Mouse (Mus musculus): ENCODE data around the gene Gm44965. TPM values are rescaled to one million over a fixed set of nuclear protein-coding genes. Genes with fewer than 3 reads are reported as not detected.

Gene Gm44965
- 0.65 TPM in 1 of 2 replicates, not detected in the other for polyA plus RNA-seq (2016; fragmentation: Nextera tagmentation; extraction: Ambion mirVana)

DNA sequence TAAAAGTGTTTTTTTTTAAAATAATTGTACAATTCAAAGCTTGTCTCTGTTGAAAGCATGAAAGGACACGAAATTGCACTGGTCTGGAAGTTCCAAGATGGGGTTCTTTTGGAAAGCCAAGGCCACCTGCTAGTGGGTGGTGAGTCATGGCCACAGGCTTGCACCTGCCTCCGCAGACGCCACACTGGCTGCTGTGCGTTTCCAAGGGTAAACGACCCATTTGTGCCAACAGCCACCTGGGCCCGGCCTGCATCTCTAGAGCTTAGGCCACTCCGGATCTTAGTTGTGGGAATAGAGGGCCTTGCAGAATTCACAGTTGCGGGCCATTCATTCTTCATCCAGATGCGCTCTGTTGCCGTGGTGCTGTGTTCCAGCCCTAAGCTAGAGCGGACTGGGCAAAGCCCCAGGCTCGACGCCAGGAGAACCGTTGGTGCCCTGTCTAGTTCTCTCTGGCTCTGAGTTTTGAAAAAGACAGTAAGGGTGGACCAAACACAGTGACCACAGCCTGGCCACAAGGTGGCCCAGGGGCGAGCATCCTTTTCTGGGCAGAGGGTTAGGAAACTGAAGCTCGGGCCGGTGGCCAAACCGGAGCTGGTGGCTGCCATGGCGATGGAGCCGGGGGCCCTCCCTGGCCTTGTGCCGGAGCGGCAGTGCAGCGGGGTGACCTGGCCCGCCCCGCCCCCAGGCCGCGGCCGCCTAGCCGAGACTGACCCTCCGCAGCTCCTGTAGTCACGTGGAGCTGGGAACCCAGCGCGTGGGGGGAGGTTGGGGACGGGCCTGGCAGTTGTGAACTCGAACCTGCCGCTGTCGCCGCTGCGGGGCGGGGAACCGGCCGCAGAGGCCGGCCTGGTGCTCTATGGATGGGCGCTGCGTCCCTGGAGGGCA, at the start of gene Gm44965, which contains the start of gene Repin1:
Gene Gm44965, plus strand, starts transcription at position 784 of the 885 bp plus-strand sequence.
Gene Repin1, plus strand, starts transcription at position 726 of the 885 bp plus-strand sequence.
- Histone ChIP-seq H3K9me3 (peaks cover 16% of the 10 kb centered on the region), H3K4me2 (replicated peaks) (peak within 1 kb of the TSS; percentile 82), H3K4me3 (peak within 1 kb of the TSS; percentile 85), H3K9ac (replicated peaks) (peak within 1 kb of the TSS; percentile 88), H3K4me1 (peaks cover 17% of the 10 kb centered on the region), H3K27me3 (no peaks in the 10 kb centered on the region), H3K36me3 (peaks cover 29% of the 10 kb centered on the region), H3K27ac (replicated peaks) (peak within 1 kb of the TSS; percentile 91)
- peak; percentile 93 for ATAC-seq (ENCODE audit: low FRiP score, low read depth)
- WGBS: 3% methylated on average over 44 of the region's 45 CpGs

- Histone ChIP-seq H3K4me3 (no peak overlapping the region), H3K9ac (replicated peaks) (no peak overlapping the region), H3K9me3 (no peaks in the 10 kb centered on the region), H3K4me1 (no peaks in the 10 kb centered on the region), H3K27me3 (no peaks in the 10 kb centered on the region; the same call in 1 of the 2 replicates), H3K4me2 (replicated peaks) (no peak overlapping the region), H3K27ac (replicated peaks) (no peak overlapping the region), H3K36me3 (peaks cover 22% of the 10 kb centered on the region)
- ATAC-seq (ENCODE audit: low FRiP score, low read depth): no peak
- 79% methylated on average over 5 of the region's 5 CpGs for WGBS
Measured at GRCm38 (mm10) chr6:48545251-48545650, 48.5 kb upstream of the Gm44965 start.

DNA sequence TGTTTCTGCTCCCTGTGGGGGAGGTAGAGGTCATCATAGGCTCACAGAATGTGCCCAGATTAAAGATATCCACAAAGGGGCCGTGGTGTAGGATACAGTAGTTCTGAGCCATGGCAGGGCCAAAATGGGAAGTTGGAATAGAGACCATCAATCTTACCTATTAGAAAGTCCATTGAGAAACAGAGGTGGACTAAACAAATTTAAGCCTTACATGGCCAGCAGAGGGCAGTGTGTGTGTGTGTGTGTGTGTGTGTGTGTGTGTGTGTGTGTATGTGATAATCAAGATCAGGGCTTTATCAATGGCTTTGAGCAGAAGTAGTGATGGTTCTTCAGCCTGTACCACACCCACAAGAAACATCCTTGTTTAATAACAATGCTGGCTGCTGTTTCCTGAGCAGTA, 47.5 kb upstream of the Gm44965 start:
- no peaks in the 10 kb centered on the region for H3K9me3 ChIP-seq
- H3K4me1 ChIP-seq: no peaks in the 10 kb centered on the region
- no peak for ATAC-seq (ENCODE audit: low FRiP score, low read depth)
- H3K9ac ChIP-seq (replicated peaks): no peak overlapping the region
- 61% methylated on average over 1 of the region's 1 CpGs for WGBS
- H3K27me3 ChIP-seq: no peaks in the 10 kb centered on the region; the same call in 1 of the 2 replicates
- peaks cover 12% of the 10 kb centered on the region for H3K36me3 ChIP-seq
- H3K4me3 ChIP-seq: no peak overlapping the region
- H3K27ac ChIP-seq (replicated peaks): no peak overlapping the region
- H3K4me2 ChIP-seq (replicated peaks): no peak overlapping the region

DNA sequence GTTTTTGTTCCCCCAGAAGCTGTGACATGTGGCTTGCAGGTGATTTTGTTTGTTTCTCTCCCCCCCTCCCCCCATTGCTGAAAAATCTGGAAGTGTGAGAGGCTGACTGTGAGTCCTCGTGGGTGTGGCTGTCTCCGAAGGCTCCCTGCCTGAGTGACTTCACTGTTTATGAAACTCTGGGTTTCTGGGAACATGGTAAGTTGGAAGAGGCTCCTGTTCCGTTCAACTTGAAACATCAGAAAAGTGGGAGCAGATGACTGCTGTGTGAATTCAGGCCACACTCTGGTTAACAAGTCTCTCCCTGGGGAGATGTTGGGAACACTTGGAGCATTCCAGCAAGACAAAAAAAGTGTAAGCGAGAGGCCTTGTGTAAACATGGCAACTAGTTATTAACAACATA, 46.9 kb upstream of the Gm44965 start:
- Histone ChIP-seq H3K36me3 (peaks cover 6% of the 10 kb centered on the region), H3K4me2 (replicated peaks) (no peak overlapping the region), H3K27ac (replicated peaks) (no peak overlapping the region), H3K4me3 (no peak overlapping the region), H3K27me3 (no peaks in the 10 kb centered on the region; the same call in 1 of the 2 replicates), H3K4me1 (no peaks in the 10 kb centered on the region), H3K9ac (replicated peaks) (no peak overlapping the region), H3K9me3 (no peaks in the 10 kb centered on the region)
- WGBS: 74% methylated on average over 4 of the region's 4 CpGs
- no peak for ATAC-seq (ENCODE audit: low FRiP score, low read depth)

GRCm38 (mm10) chr6:48548314-48548713, 45.4 kb upstream of the Gm44965 start:
- Histone ChIP-seq H3K9ac (replicated peaks) (no peak overlapping the region), H3K4me2 (replicated peaks) (no peak overlapping the region), H3K36me3 (no peaks in the 10 kb centered on the region), H3K27ac (replicated peaks) (no peak overlapping the region), H3K27me3 (no peaks in the 10 kb centered on the region; the same call in none of the 2 replicates), H3K4me3 (no peak overlapping the region), H3K4me1 (no peaks in the 10 kb centered on the region), H3K9me3 (no peaks in the 10 kb centered on the region)
- WGBS: 87% methylated on average over 6 of the region's 6 CpGs
- no peak for ATAC-seq (ENCODE audit: low FRiP score, low read depth)

GRCm38 (mm10) chr6:48552918-48553317, 40.8 kb upstream of the Gm44965 start:
- Histone ChIP-seq H3K36me3 (peaks cover 12% of the 10 kb centered on the region; the same call in 1 of the 2 replicates), H3K4me2 (replicated peaks) (no peak overlapping the region), H3K4me3 (no peak overlapping the region), H3K9me3 (no peaks in the 10 kb centered on the region), H3K27me3 (no peaks in the 10 kb centered on the region; the same call in none of the 2 replicates), H3K4me1 (peaks cover 18% of the 10 kb centered on the region), H3K9ac (replicated peaks) (no peak overlapping the region), H3K27ac (replicated peaks) (no peak overlapping the region)
- WGBS: 66% methylated on average over 4 of the region's 4 CpGs
- no peak for ATAC-seq (ENCODE audit: low FRiP score, low read depth)

DNA sequence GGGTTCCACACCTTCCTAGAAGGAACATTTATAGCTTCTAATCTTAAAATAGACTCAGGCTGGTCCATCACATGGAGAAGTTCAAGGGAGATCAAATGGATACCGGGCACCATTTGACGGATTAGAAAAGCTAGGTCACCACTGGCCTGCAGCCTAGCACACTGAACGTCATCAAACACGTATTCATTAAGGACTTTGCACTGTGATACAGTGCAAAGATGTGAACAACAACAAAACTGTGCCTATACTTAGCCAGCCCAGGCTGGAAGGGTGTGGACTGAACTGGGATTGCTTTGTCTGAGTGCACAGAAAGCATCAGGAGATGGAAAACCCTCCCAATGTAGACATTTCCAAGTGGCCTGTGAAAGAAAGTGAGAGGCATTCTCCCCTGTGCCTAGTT, 39.9 kb upstream of the Gm44965 start:
- no peak for ATAC-seq (ENCODE audit: low FRiP score, low read depth)
- Histone ChIP-seq H3K27me3 (no peaks in the 10 kb centered on the region; the same call in 1 of the 2 replicates), H3K9ac (replicated peaks) (peak overlapping the region; percentile 74), H3K4me1 (peaks cover 18% of the 10 kb centered on the region), H3K27ac (replicated peaks) (peak overlapping the region; percentile 94), H3K4me2 (replicated peaks) (peak overlapping the region; percentile 69), H3K4me3 (peak overlapping the region; percentile 45), H3K36me3 (peaks cover 18% of the 10 kb centered on the region; the same call in 1 of the 2 replicates), H3K9me3 (no peaks in the 10 kb centered on the region)
- 81% methylated on average over 4 of the region's 4 CpGs for WGBS

DNA sequence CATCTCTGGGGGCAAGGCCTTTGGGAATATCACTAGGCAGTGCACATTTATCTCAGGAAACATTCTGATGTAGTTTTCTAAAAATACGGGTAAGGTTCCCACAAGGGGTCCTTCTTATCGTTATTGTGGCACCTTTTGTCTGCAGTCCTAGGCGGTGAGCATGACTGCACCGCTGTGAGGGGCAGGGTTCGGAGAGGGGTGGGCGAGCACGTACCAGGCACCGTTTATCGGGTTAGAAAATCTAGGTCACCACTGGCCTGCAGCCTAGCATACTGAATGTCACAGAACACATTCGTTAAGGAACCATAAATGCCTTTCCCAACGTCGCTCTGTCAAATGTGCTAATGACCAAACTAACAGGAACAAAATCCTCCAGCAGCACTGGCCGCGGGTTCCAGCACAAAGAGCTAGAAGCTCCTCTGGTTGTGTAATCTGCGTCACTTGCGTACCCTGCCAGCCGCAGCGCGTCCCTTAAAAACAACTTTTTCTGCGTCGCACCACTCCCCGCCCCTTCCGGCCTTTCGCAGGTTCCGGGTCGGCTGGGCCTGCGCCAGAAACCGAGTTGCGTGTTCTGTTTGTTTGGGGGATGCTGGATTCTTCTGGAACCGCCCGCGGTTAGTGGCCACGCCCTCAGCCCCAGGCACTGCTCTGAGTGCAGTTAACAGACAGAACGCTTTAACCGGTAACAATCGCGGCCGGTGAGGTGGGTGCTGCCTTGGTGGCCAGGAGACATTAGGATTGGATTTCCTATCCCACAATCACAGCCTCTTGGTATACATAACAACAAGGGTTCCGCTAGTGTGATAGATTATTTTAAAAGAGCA, 39.2 kb upstream of the Gm44965 start, which contains the start of gene Lrrc61:
Gene Lrrc61, plus strand, starts transcription at position 517 of the 824 bp plus-strand sequence.
- Histone ChIP-seq H3K9ac (replicated peaks) (peak within 1 kb of the TSS; percentile 74), H3K4me1 (peaks cover 18% of the 10 kb centered on the region), H3K36me3 (peaks cover 24% of the 10 kb centered on the region; the same call in 1 of the 2 replicates), H3K27ac (replicated peaks) (peak within 1 kb of the TSS; percentile 94), H3K27me3 (no peaks in the 10 kb centered on the region; the same call in 1 of the 2 replicates), H3K4me3 (peak within 1 kb of the TSS; percentile 45), H3K9me3 (no peaks in the 10 kb centered on the region), H3K4me2 (replicated peaks) (peak within 1 kb of the TSS; percentile 69)
- WGBS: under 1% methylated on average over 39 of the region's 39 CpGs
- ATAC-seq (ENCODE audit: low FRiP score, low read depth): peak; percentile 92

DNA sequence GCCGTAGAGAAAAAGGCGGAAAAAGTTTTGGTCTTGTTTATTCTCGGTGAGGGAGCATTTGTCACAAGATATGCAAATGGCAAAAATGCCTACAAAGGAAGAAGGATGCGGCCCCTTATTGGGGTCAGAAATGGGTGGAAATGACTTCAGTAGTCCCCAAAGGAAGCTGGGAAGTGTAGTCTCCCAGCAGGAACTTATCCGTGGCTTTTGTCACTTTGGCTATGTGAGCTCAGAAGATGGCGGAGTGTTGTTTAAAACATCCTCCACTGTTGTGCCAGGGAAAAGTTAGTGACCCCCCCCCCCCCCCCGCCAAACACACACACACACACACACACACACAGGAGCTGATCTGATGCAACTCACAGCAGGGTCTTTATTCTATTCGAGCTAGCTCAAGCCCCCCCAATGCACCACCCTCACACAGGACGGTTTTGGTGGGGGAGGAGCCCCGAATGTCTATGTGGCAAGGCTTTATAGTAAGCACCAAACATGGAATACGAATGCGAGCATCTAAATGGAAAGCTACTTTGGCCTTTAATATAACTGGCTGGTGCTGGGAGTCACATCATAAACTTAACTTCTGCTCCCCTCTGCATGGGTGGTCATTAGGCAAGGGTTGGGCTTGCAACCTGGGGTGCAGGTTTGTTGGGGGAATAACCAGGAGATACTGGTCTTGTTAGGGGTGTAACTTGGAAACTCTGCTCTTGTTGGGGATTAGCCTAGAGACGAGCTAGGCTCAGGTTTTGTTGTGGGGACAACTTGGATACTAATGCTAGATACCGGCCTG, 38.4 kb upstream of the Gm44965 start:
- peak overlapping the region; percentile 94 for H3K27ac ChIP-seq (replicated peaks)
- H3K36me3 ChIP-seq: peaks cover 32% of the 10 kb centered on the region; the same call in 1 of the 2 replicates
- WGBS: 32% methylated on average over 13 of the region's 14 CpGs
- H3K9ac ChIP-seq (replicated peaks): peak overlapping the region; percentile 74
- H3K4me3 ChIP-seq: peak overlapping the region; percentile 45
- no peaks in the 10 kb centered on the region for H3K9me3 ChIP-seq
- H3K4me2 ChIP-seq (replicated peaks): peak overlapping the region; percentile 69
- H3K4me1 ChIP-seq: peaks cover 18% of the 10 kb centered on the region
- H3K27me3 ChIP-seq: no peaks in the 10 kb centered on the region; the same call in 1 of the 2 replicates
- ATAC-seq (ENCODE audit: low FRiP score, low read depth): peak; percentile 82

- Histone ChIP-seq H3K9ac (replicated peaks) (no peak overlapping the region), H3K27ac (replicated peaks) (no peak overlapping the region), H3K4me2 (replicated peaks) (peak overlapping the region; percentile 69), H3K4me3 (no peak overlapping the region), H3K9me3 (no peaks in the 10 kb centered on the region), H3K36me3 (peaks cover 36% of the 10 kb centered on the region; the same call in 1 of the 2 replicates), H3K27me3 (no peaks in the 10 kb centered on the region; the same call in 1 of the 2 replicates), H3K4me1 (peaks cover 18% of the 10 kb centered on the region)
- 86% methylated on average over 3 of the region's 3 CpGs for WGBS
- no peak for ATAC-seq (ENCODE audit: low FRiP score, low read depth)
Measured at GRCm38 (mm10) chr6:48555956-48556355, 37.8 kb upstream of the Gm44965 start.

Data from midbrain, embryonic 12.5 days (tissue).